10 mouse cellular contexts compared by ENCODE assay signal in the genomic region with DNA sequence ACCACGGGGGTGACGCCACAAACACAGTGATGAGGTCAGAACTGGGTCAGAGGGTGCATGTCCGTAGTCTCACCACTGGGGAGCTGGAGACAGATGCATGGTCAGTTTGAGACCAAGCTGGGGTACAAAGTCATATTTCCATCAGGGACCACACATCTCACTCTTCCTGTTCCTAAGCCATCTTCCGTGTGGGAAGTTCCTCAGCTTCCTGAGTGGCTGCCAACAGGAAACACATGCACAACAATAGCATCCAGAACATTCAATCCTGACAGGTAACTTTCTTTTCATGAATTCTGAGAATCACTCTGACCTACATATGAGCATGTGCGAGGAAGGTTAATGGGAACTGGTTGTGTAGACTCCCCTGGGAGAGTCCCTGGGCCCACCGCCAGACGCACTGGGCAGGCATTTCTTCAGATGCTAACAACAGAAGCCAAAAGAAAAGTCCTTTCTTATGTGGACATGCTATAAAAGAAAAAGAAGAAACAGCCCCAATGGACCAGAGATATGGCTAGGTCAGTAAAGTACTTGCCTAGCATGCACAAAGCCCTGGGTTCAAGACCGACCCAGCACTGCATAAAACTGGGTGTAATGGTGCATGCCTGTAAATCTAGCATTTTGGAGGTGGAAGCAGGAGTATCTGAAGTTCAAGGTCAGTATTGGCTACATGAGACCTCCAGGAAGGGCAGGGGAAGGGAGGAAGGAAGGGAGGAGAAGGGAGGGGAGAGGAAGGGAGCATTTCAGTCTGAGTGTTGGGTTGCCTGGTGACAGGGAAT.
A peak's percentile ranks its signal among the peaks of the same experiment; 100 is the strongest.
DNase-seq lines count a peak whose midpoint lies in the region; ATAC-seq and TF ChIP-seq lines count a peak whose summit lies in the region.
"Had no signal": no experiment of that assay in that cellular context is flagged by ENCODE, and none has a peak within 500 bp of the region (broad histone marks: within the 10 kb centered on the region; RNA-seq: fewer than 3 reads in every experiment).

No protein-coding gene starts in this region.

- H3K9me3 ChIP-seq in heart, postnatal 0 days (replicated peaks; ENCODE audit: control insufficient read depth, low read length), result no peaks in the 10 kb centered on the region
- no peaks in the 10 kb centered on the region for H3K9me3 ChIP-seq in lung, postnatal 0 days (ENCODE audit: low read length)
- no peaks in the 10 kb centered on the region for H3K9me3 ChIP-seq in hindbrain, embryonic 13.5 days
- H3K9me3 ChIP-seq: embryonic facial prominence, embryonic 12.5 days had no signal

- WGBS in heart, postnatal 0 days, result 62% methylated on average over 8 of the region's 8 CpGs
- WGBS in lung, postnatal 0 days, result 69% methylated on average over 8 of the region's 8 CpGs
- WGBS in hindbrain, embryonic 13.5 days, result 83% methylated on average over 8 of the region's 8 CpGs

- H3K4me1 ChIP-seq in brown adipose tissue, adult 24 weeks (ENCODE audit: control insufficient read depth, insufficient read depth, insufficient read length, low read length), result peaks cover 33% of the 10 kb centered on the region
- H3K4me1 ChIP-seq in heart, postnatal 0 days (ENCODE audit: control insufficient read depth, insufficient read depth), result peaks cover 40% of the 10 kb centered on the region
- peaks cover 8% of the 10 kb centered on the region; the same call in 1 of the 2 replicates for H3K4me1 ChIP-seq in lung, postnatal 0 days (ENCODE audit: insufficient read depth, low read depth, low read length)
- H3K4me1 ChIP-seq in hindbrain, embryonic 13.5 days (replicated peaks), result peaks cover 15% of the 10 kb centered on the region

- no peak for TF ChIP-seq CTCF in heart, postnatal 0 days (IDR thresholded peaks at IDR 0.05; ENCODE audit: low read depth)
- no peak for TF ChIP-seq CTCF in lung, postnatal 0 days (IDR thresholded peaks at IDR 0.05)

- H3K4me2 ChIP-seq in heart, postnatal 0 days (ENCODE audit: low read depth, low read length), result no peak overlapping the region
- no peak overlapping the region for H3K4me2 ChIP-seq in lung, postnatal 0 days (replicated peaks; ENCODE audit: low read depth, low read length)
- H3K4me2 ChIP-seq in hindbrain, embryonic 13.5 days, result no peak overlapping the region
- H3K4me2 ChIP-seq: embryonic facial prominence, embryonic 12.5 days had no signal

- no peak overlapping the region for H3K9ac ChIP-seq in heart, postnatal 0 days (replicated peaks; ENCODE audit: low read depth, low read length)
- no peak overlapping the region for H3K9ac ChIP-seq in lung, postnatal 0 days (replicated peaks; ENCODE audit: low read depth)
- no peak overlapping the region for H3K9ac ChIP-seq in hindbrain, embryonic 13.5 days
- H3K9ac ChIP-seq: embryonic facial prominence, embryonic 12.5 days had no signal

- no peak overlapping the region for H3K4me3 ChIP-seq in brown adipose tissue, adult 24 weeks (ENCODE audit: insufficient read depth, low read depth, low read length)
- no peak overlapping the region for H3K4me3 ChIP-seq in heart, postnatal 0 days (ENCODE audit: low read depth, low read length)
- no peak overlapping the region for H3K4me3 ChIP-seq in lung, postnatal 0 days (ENCODE audit: low read depth, low read length)
- H3K4me3 ChIP-seq in hindbrain, embryonic 13.5 days, result no peak overlapping the region
- H3K4me3 ChIP-seq: embryonic facial prominence, embryonic 12.5 days had no signal

- no peak; the same call in 1 of the 2 replicates for ATAC-seq in cerebellum, adult (ENCODE audit: insufficient number of reproducible peaks, low FRiP score, low TSS enrichment)
- peak; percentile 64 for ATAC-seq in heart, postnatal 0 days (ENCODE audit: insufficient read depth, low read depth)
- ATAC-seq in lung, postnatal 0 days, result peak; percentile 61
- no peak for ATAC-seq in hindbrain, embryonic 13.5 days (ENCODE audit: low FRiP score)
- ATAC-seq: hindbrain, embryonic 16.5 days had no signal

- intact Hi-C loops in left cerebral cortex, postnatal 14 days (cut with DNase I), result no loop called here

- H3K27ac ChIP-seq in brown adipose tissue, adult 24 weeks (replicated peaks; ENCODE audit: low read depth, low read length), result peak overlapping the region; percentile 66
- peak overlapping the region; percentile 32 for H3K27ac ChIP-seq in heart, postnatal 0 days (ENCODE audit: low read depth)
- H3K27ac ChIP-seq in lung, postnatal 0 days (ENCODE audit: low read length), result no peak overlapping the region
- H3K27ac ChIP-seq in hindbrain, embryonic 13.5 days, result no peak overlapping the region
- H3K27ac ChIP-seq: embryonic facial prominence, embryonic 12.5 days had no signal

- peak; percentile 50 for DNase-seq in cerebellum, adult 9-10 months
- DNase-seq in heart, postnatal 0 days (ENCODE audit: low spot score), result no peak
- DNase-seq in lung, postnatal 0 days (ENCODE audit: low spot score), result peak; percentile 21
- no peak for DNase-seq in left cerebral cortex, postnatal 14 days (ENCODE audit: low spot score in 2 of 2)
- DNase-seq in spleen, postnatal 36 days (ENCODE audit: low spot score in 2 of 2), result no peak

- H3K27me3 ChIP-seq in heart, postnatal 0 days (ENCODE audit: control insufficient read depth, insufficient read depth, low read length), result no peaks in the 10 kb centered on the region
- H3K27me3 ChIP-seq in lung, postnatal 0 days (replicated peaks; ENCODE audit: insufficient read depth, low read length), result no peaks in the 10 kb centered on the region
- no peaks in the 10 kb centered on the region for H3K27me3 ChIP-seq in hindbrain, embryonic 13.5 days
- H3K27me3 ChIP-seq: embryonic facial prominence, embryonic 12.5 days had no signal

- TF ChIP-seq EP300 in heart, postnatal 0 days (IDR thresholded peaks at IDR 0.05; ENCODE audit: low read depth), result peak; percentile 92
- TF ChIP-seq EP300 in lung, postnatal 0 days (IDR thresholded peaks at IDR 0.05), result 0 out of 2 replicates have a peak, but pooled peaks have one; percentile 26

- H3K36me3 ChIP-seq in heart, postnatal 0 days (replicated peaks; ENCODE audit: control insufficient read depth, insufficient read depth, low read length), result no peaks in the 10 kb centered on the region
- no peaks in the 10 kb centered on the region for H3K36me3 ChIP-seq in lung, postnatal 0 days (ENCODE audit: insufficient read depth, low read length)
- H3K36me3 ChIP-seq in hindbrain, embryonic 13.5 days, result no peaks in the 10 kb centered on the region
- H3K36me3 ChIP-seq: embryonic facial prominence, embryonic 12.5 days had no signal

Comparison
In these comparisons a context has a peak if more than half of its experiments do, and no peak if none do; other contexts are left out.
1. DNase-seq: peak in cerebellum, adult 9-10 months (single experiment) and lung, postnatal 0 days (single experiment); none in heart, postnatal 0 days (single experiment), left cerebral cortex, postnatal 14 days (0 of 2) and spleen, postnatal 36 days (0 of 2).
2. ATAC-seq: peak in heart, postnatal 0 days (single experiment) and lung, postnatal 0 days (single experiment); none in cerebellum, adult (single experiment) and hindbrain, embryonic 13.5 days (single experiment).
3. H3K27ac ChIP-seq: peak in brown adipose tissue, adult 24 weeks (single experiment) and heart, postnatal 0 days (single experiment); none in lung, postnatal 0 days (single experiment) and hindbrain, embryonic 13.5 days (single experiment).